Mouse (Mus musculus) embryonic fibroblast, embryonic 13.5 days (primary cell): ENCODE measurements at regions not wholly inside any gene's neighbourhood (a gene's known extent, or its start where the extent isn't known, plus 50 kb on each side); places are given as distances from the start of the nearest gene placed in this dataset.

Experiments
- CTCF ChIP-seq: IDR thresholded peaks from 2 replicates; pipeline ENCODE4 v1.5.1; 2011; ENCODE audit warnings: mild to moderate bottlenecking, control low read depth, low read length, moderate library complexity, borderline replicate concordance; ENCODE audit not compliant: insufficient read depth
- POLR2A ChIP-seq: IDR thresholded peaks from 2 replicates; pipeline ENCODE4 v1.6.1; 2011; ENCODE audit warnings: low read depth, mild to moderate bottlenecking, control low read depth, low read length, moderate library complexity

GRCm38 (mm10) chr16:62537730-62538479, 248.7 kb downstream of the Nsun3 start:
- TF ChIP-seq POLR2A (no peak), CTCF (no peak)
